Mouse (Mus musculus) heart, embryonic 10.5 days (tissue): ENCODE results near the gene Fbln7. TPM values are rescaled to one million over a fixed set of nuclear protein-coding genes. Genes with fewer than 3 reads are reported as not detected.

ENCODE experiments used
- DNase-seq: peaks from one replicate; pipeline ENCODE4 v3.0.0-alpha.2; 2017; ENCODE audit warnings: low spot score
- H3K27ac ChIP-seq: fragments of 300-500 bp; sonication (generic); 2 replicates; pipeline ENCODE4 v1.5.1; 2016; ENCODE audit warnings: mild to moderate bottlenecking
- H3K27me3 ChIP-seq: fragments of 300-500 bp; sonication (generic); 2 replicates; pipeline ENCODE4 v1.6.1; 2016; ENCODE audit warnings: mild to moderate bottlenecking; ENCODE audit not compliant: poor library complexity, insufficient read depth, severe bottlenecking
- H3K36me3 ChIP-seq: fragments of 300-500 bp; sonication (generic); 2 replicates; pipeline ENCODE4 v1.6.1; 2016; ENCODE audit warnings: mild to moderate bottlenecking, moderate library complexity
- H3K4me1 ChIP-seq: fragments of 300-500 bp; sonication (generic); 2 replicates; pipeline ENCODE4 v1.6.1; 2016; ENCODE audit warnings: mild to moderate bottlenecking
- H3K4me3 ChIP-seq: fragments of 300-500 bp; sonication (generic); 2 replicates; pipeline ENCODE4 v1.5.1; 2016; ENCODE audit warnings: mild to moderate bottlenecking, moderate library complexity
- H3K9me3 ChIP-seq: fragments of 300-500 bp; sonication (generic); 2 replicates; pipeline ENCODE4 v1.6.1; 2016; ENCODE audit warnings: mild to moderate bottlenecking, moderate library complexity
- WGBS: fragments of 180-500 bp; shearing (Covaris S2); methylation state at CpG from one replicate; pipeline ENCODE4 v1.1.7; 2016; 5-methylcytosine and 5-hydroxymethylcytosine counted together
- polyA plus RNA-seq: library from polyadenylated mRNA; unstranded; fragments of >200 nt; fragmentation: Nextera tagmentation; extraction: Ambion mirVana; gene quantifications from 2 replicates; pipeline ENCODE4 v1.2.1, GENCODE M21; 2016

Fbln7 gene
- 1.5 and 1.9 TPM in 2 replicates for polyA plus RNA-seq

GRCm38 (mm10) chr2:128862636-128863035 lies at the start of gene Fbln7:
Fbln7 (plus strand) TSS chr2:128862981.
- Histone ChIP-seq H3K27ac (peak within 1 kb of the TSS; percentile 75), H3K4me3 (peak within 1 kb of the TSS; percentile 67)

GRCm38 (mm10) chr2:128816311-128816710 lies 46.5 kb upstream of the Fbln7 start:
- Histone ChIP-seq H3K27me3 (no peaks in the 10 kb centered on the region), H3K4me1 (peaks cover 13% of the 10 kb centered on the region), H3K4me3 (no peak overlapping the region), H3K27ac (no peak overlapping the region), H3K9me3 (no peaks in the 10 kb centered on the region), H3K36me3 (no peaks in the 10 kb centered on the region)
- 79% methylated on average over 1 of the region's 1 CpGs for WGBS
- DNase-seq: no peak

More at GRCm38 (mm10) chr2:128862636-128863035, at the start of gene Fbln7:
- H3K9me3 ChIP-seq: no peaks in the 10 kb centered on the region
- 87% methylated on average over 9 of the region's 9 CpGs for WGBS
- H3K27me3 ChIP-seq: peaks cover 27% of the 10 kb centered on the region
- no peaks in the 10 kb centered on the region for H3K36me3 ChIP-seq
- DNase-seq: no peak
- H3K4me1 ChIP-seq: peaks cover 9% of the 10 kb centered on the region

- Histone ChIP-seq H3K4me1 (peaks cover 16% of the 10 kb centered on the region), H3K27me3 (no peaks in the 10 kb centered on the region)
- 52% methylated on average over 6 of the region's 6 CpGs for WGBS
Measured at GRCm38 (mm10) chr2:128816916-128817315, 45.9 kb upstream of the Fbln7 start.

GRCm38 (mm10) chr2:128817387-128817785 lies 45.4 kb upstream of the Fbln7 start:
- Histone ChIP-seq H3K4me3 (peak overlapping the region; percentile 90), H3K27me3 (no peaks in the 10 kb centered on the region), H3K27ac (peak overlapping the region; percentile 97), H3K9me3 (no peaks in the 10 kb centered on the region), H3K4me1 (peaks cover 16% of the 10 kb centered on the region), H3K36me3 (no peaks in the 10 kb centered on the region)
- no peak for DNase-seq
- 1% methylated on average over 7 of the region's 7 CpGs for WGBS

More at GRCm38 (mm10) chr2:128816916-128817315, 45.9 kb upstream of the Fbln7 start:
- Histone ChIP-seq H3K27ac (no peak overlapping the region), H3K9me3 (no peaks in the 10 kb centered on the region), H3K36me3 (no peaks in the 10 kb centered on the region), H3K4me3 (peak overlapping the region; percentile 90)
- DNase-seq: no peak

GRCm38 (mm10) chr2:128817786-128818681 lies 44.7 kb upstream of the Fbln7 start, which contains the start of gene Tmem87b:
Tmem87b (plus strand) TSS chr2:128818118.
- H3K4me3 ChIP-seq: peak within 1 kb of the TSS; percentile 90
- under 1% methylated on average over 59 of the region's 59 CpGs for WGBS
- H3K27me3 ChIP-seq: no peaks in the 10 kb centered on the region
- peak within 1 kb of the TSS; percentile 97 for H3K27ac ChIP-seq
- DNase-seq: peak; percentile 98
- peaks cover 16% of the 10 kb centered on the region for H3K4me1 ChIP-seq
- H3K36me3 ChIP-seq: no peaks in the 10 kb centered on the region
- no peaks in the 10 kb centered on the region for H3K9me3 ChIP-seq

- H3K27me3 ChIP-seq: no peaks in the 10 kb centered on the region
- H3K4me3 ChIP-seq: peak overlapping the region; percentile 90
- peak overlapping the region; percentile 97 for H3K27ac ChIP-seq
- no peaks in the 10 kb centered on the region; the same call in 1 of the 2 replicates for H3K36me3 ChIP-seq
- whole genome bisulfite sequencing: 28% methylated on average over 14 of the region's 14 CpGs
- peaks cover 16% of the 10 kb centered on the region for H3K4me1 ChIP-seq
- no peaks in the 10 kb centered on the region for H3K9me3 ChIP-seq
- no peak for DNase-seq
Measured at GRCm38 (mm10) chr2:128818956-128819643, 43.7 kb upstream of the Fbln7 start.

GRCm38 (mm10) chr2:128820631-128821030 lies 42.1 kb upstream of the Fbln7 start:
- H3K27me3 ChIP-seq: no peaks in the 10 kb centered on the region
- H3K27ac ChIP-seq: no peak overlapping the region
- H3K9me3 ChIP-seq: no peaks in the 10 kb centered on the region
- peaks cover 10% of the 10 kb centered on the region; the same call in 1 of the 2 replicates for H3K36me3 ChIP-seq
- H3K4me3 ChIP-seq: no peak overlapping the region
- WGBS: 79% methylated on average over 2 of the region's 2 CpGs
- no peak for DNase-seq
- peaks cover 11% of the 10 kb centered on the region for H3K4me1 ChIP-seq

- Histone ChIP-seq H3K36me3 (peaks cover 33% of the 10 kb centered on the region), H3K27me3 (no peaks in the 10 kb centered on the region), H3K9me3 (no peaks in the 10 kb centered on the region), H3K4me1 (peaks cover 8% of the 10 kb centered on the region), H3K4me3 (no peak overlapping the region), H3K27ac (no peak overlapping the region)
- 86% methylated on average over 5 of the region's 5 CpGs for WGBS
- no peak for DNase-seq
Measured at GRCm38 (mm10) chr2:128823893-128824292, 38.9 kb upstream of the Fbln7 start.

- H3K36me3 ChIP-seq: peaks cover 65% of the 10 kb centered on the region
- WGBS: 95% methylated on average over 1 of the region's 1 CpGs
Measured at GRCm38 (mm10) chr2:128827787-128828186, 35.0 kb upstream of the Fbln7 start.

GRCm38 (mm10) chr2:128832611-128833010 lies 30.2 kb upstream of the Fbln7 start:
- no peak for DNase-seq
- WGBS: 79% methylated on average over 3 of the region's 3 CpGs
- Histone ChIP-seq H3K9me3 (no peaks in the 10 kb centered on the region), H3K4me3 (no peak overlapping the region), H3K36me3 (peaks cover 81% of the 10 kb centered on the region), H3K27ac (no peak overlapping the region), H3K4me1 (no peaks in the 10 kb centered on the region), H3K27me3 (no peaks in the 10 kb centered on the region)

More at GRCm38 (mm10) chr2:128827787-128828186, 35.0 kb upstream of the Fbln7 start:
- Histone ChIP-seq H3K4me3 (no peak overlapping the region), H3K9me3 (no peaks in the 10 kb centered on the region), H3K27ac (no peak overlapping the region), H3K4me1 (no peaks in the 10 kb centered on the region), H3K27me3 (no peaks in the 10 kb centered on the region)
- no peak for DNase-seq

- 87% methylated on average over 2 of the region's 2 CpGs for WGBS
- Histone ChIP-seq H3K4me1 (no peaks in the 10 kb centered on the region), H3K27ac (no peak overlapping the region), H3K36me3 (peaks cover 78% of the 10 kb centered on the region), H3K4me3 (no peak overlapping the region), H3K27me3 (no peaks in the 10 kb centered on the region), H3K9me3 (no peaks in the 10 kb centered on the region)
- DNase-seq: no peak
Measured at GRCm38 (mm10) chr2:128833035-128833434, 29.7 kb upstream of the Fbln7 start.

- no peak for DNase-seq
- H3K4me3 ChIP-seq: no peak overlapping the region
- 86% methylated on average over 2 of the region's 2 CpGs for WGBS
- peaks cover 75% of the 10 kb centered on the region for H3K36me3 ChIP-seq
- no peaks in the 10 kb centered on the region for H3K4me1 ChIP-seq
- no peak overlapping the region for H3K27ac ChIP-seq
- H3K27me3 ChIP-seq: no peaks in the 10 kb centered on the region
- H3K9me3 ChIP-seq: no peaks in the 10 kb centered on the region
Measured at GRCm38 (mm10) chr2:128833435-128833834, 29.3 kb upstream of the Fbln7 start.

- Histone ChIP-seq H3K36me3 (peaks cover 52% of the 10 kb centered on the region), H3K9me3 (no peaks in the 10 kb centered on the region), H3K27me3 (no peaks in the 10 kb centered on the region), H3K27ac (no peak overlapping the region), H3K4me3 (no peak overlapping the region), H3K4me1 (no peaks in the 10 kb centered on the region)
- no peak for DNase-seq
- WGBS: 91% methylated on average over 8 of the region's 8 CpGs
Measured at GRCm38 (mm10) chr2:128837531-128837930, 25.2 kb upstream of the Fbln7 start.
